Mouse (Mus musculus) neutrophil, adult 5-6 weeks (primary cell): ENCODE measurements around the gene Cds2. TPM values are rescaled to one million over a fixed set of nuclear protein-coding genes. Genes with fewer than 3 reads are reported as not detected.
A peak's percentile ranks its signal among the peaks of the same experiment; 100 is the strongest.
"Not testable (repeated sequence)": the region's sequence is repeated elsewhere in the genome, so short reads cannot be mapped to it uniquely, and the experiment has no call there.

ENCODE experiments used
- ATAC-seq: fragments of 151-379, 151-347 bp; 2 replicates; pipeline ENCODE4 v1.8.0; 2017; ENCODE audit warnings: mild to moderate bottlenecking, moderate TSS enrichment; ENCODE audit not compliant: insufficient number of reproducible peaks, poor library complexity, low FRiP score, severe bottlenecking; ENCODE audit errors: extremely low read depth
- total RNA-seq: library from RNA; stranded (forward); fragments of 200-1000 nt; gene quantifications from 2 replicates; pipeline ENCODE4 v1.2.3, GENCODE M21; 2017

The Cds2 gene
- total RNA-seq, 1 experiment from 2014 or later, result 90.5 TPM

- ATAC-seq, result no peak
Measured at GRCm38 (mm10) chr2:132284492-132285139, 21.7 kb downstream of the Cds2 start.

- ATAC-seq, result not testable (repeated sequence)
Measured at GRCm38 (mm10) chr2:132285722-132286121, 22.8 kb downstream of the Cds2 start.

- ATAC-seq, result no peak
Measured at GRCm38 (mm10) chr2:132286376-132287076, 23.6 kb downstream of the Cds2 start.

- ATAC-seq, result peak; percentile 40; the same call in 1 of the 2 replicates
Measured at GRCm38 (mm10) chr2:132289213-132289612, 26.3 kb downstream of the Cds2 start.

- ATAC-seq, result no peak
Measured at GRCm38 (mm10) chr2:132290808-132291207, 27.9 kb downstream of the Cds2 start.

- no peak for ATAC-seq
Measured at GRCm38 (mm10) chr2:132291265-132291664, 28.3 kb downstream of the Cds2 start.

- ATAC-seq, result no peak
Measured at GRCm38 (mm10) chr2:132292083-132292482, 29.1 kb downstream of the Cds2 start.

GRCm38 (mm10) chr2:132293694-132294450 is 30.9 kb downstream of the Cds2 start:
- no peak for ATAC-seq

- no peak for ATAC-seq
Measured at GRCm38 (mm10) chr2:132298250-132298649, 35.3 kb downstream of the Cds2 start.

- ATAC-seq, result no peak
Measured at GRCm38 (mm10) chr2:132301436-132301835, 38.5 kb downstream of the Cds2 start.

- ATAC-seq, result no peak
Measured at GRCm38 (mm10) chr2:132305165-132305564, 42.2 kb downstream of the Cds2 start.

GRCm38 (mm10) chr2:132305988-132306387 is 43.0 kb downstream of the Cds2 start:
- peak; percentile 44; the same call in 1 of the 2 replicates for ATAC-seq

GRCm38 (mm10) chr2:132307213-132307843 is 44.4 kb downstream of the Cds2 start:
- ATAC-seq, result no peak

- no peak for ATAC-seq
Measured at GRCm38 (mm10) chr2:132308829-132309228, 45.9 kb downstream of the Cds2 start.

GRCm38 (mm10) chr2:132309398-132309930 is 46.5 kb downstream of the Cds2 start:
- no peak for ATAC-seq

GRCm38 (mm10) chr2:132312616-132313015 is 49.7 kb downstream of the Cds2 start:
- no peak for ATAC-seq

- no peak for ATAC-seq
Measured at GRCm38 (mm10) chr2:132313568-132313967, 50.6 kb downstream of the Cds2 start.

- ATAC-seq, result not testable (repeated sequence)
Measured at GRCm38 (mm10) chr2:132314057-132314456, 51.1 kb downstream of the Cds2 start.
